Mouse (Mus musculus) midbrain, embryonic 10.5 days (tissue): ENCODE data around the gene Papss1. TPM values are rescaled to one million over a fixed set of nuclear protein-coding genes. Genes with fewer than 3 reads are reported as not detected.

Source experiments
- DNase-seq: peaks from one replicate; pipeline ENCODE4 v3.0.0-alpha.2; 2017; ENCODE audit warnings: low spot score
- H3K27ac ChIP-seq: fragments of 300-500 bp; sonication (generic); replicated peaks from 2 replicates; pipeline ENCODE4 v1.5.1; 2016; ENCODE audit warnings: mild to moderate bottlenecking
- H3K27me3 ChIP-seq: fragments of 300-500 bp; sonication (generic); 2 replicates; pipeline ENCODE4 v1.6.1; 2016; ENCODE audit warnings: low read depth, mild to moderate bottlenecking; ENCODE audit not compliant: poor library complexity, severe bottlenecking
- H3K36me3 ChIP-seq: fragments of 300-500 bp; sonication (generic); 2 replicates; pipeline ENCODE4 v1.6.1; 2016; ENCODE audit warnings: mild to moderate bottlenecking, moderate library complexity
- H3K4me1 ChIP-seq: fragments of 300-500 bp; sonication (generic); 2 replicates; pipeline ENCODE4 v1.6.1; 2016
- H3K4me3 ChIP-seq: fragments of 300-500 bp; sonication (generic); 2 replicates; pipeline ENCODE4 v1.5.1; 2016; ENCODE audit warnings: mild to moderate bottlenecking, moderate library complexity
- H3K9me3 ChIP-seq: fragments of 300-500 bp; sonication (generic); replicated peaks from 2 replicates; pipeline ENCODE4 v1.6.1; 2016; ENCODE audit warnings: mild to moderate bottlenecking
- WGBS: fragments of 180-500 bp; shearing (Covaris S2); methylation state at CpG from one replicate; pipeline ENCODE4 v1.1.7; 2016; 5-methylcytosine and 5-hydroxymethylcytosine counted together
- polyA plus RNA-seq: library from polyadenylated mRNA; unstranded; fragments of >200 nt; fragmentation: Nextera tagmentation; extraction: Ambion mirVana; gene quantifications from 2 replicates; pipeline ENCODE4 v1.2.1, GENCODE M21; 2016

Gene Papss1
- polyA plus RNA-seq, 1 experiment from 2014 or later = 58.7 TPM

- Histone ChIP-seq H3K9me3 (no peaks in the 10 kb centered on the region), H3K27ac (no peak overlapping the region), H3K4me3 (no peak overlapping the region), H3K4me1 (no peaks in the 10 kb centered on the region), H3K36me3 (peaks cover 32% of the 10 kb centered on the region), H3K27me3 (no peaks in the 10 kb centered on the region)
- DNase-seq = no peak
- WGBS = 95% methylated on average over 1 of the region's 1 CpGs
Observed at GRCm38 (mm10) chr3:131623208-131623607, 58.6 kb downstream of the Papss1 start.

GRCm38 (mm10) chr3:131624063-131624462 lies 59.5 kb downstream of the Papss1 start:
- no peaks in the 10 kb centered on the region for H3K4me1 ChIP-seq
- WGBS = 95% methylated on average over 9 of the region's 9 CpGs
- no peaks in the 10 kb centered on the region for H3K9me3 ChIP-seq
- no peak overlapping the region for H3K27ac ChIP-seq
- DNase-seq = no peak
- no peaks in the 10 kb centered on the region for H3K27me3 ChIP-seq
- no peak overlapping the region for H3K4me3 ChIP-seq
- H3K36me3 ChIP-seq = peaks cover 27% of the 10 kb centered on the region

GRCm38 (mm10) chr3:131627476-131627875 lies 62.9 kb downstream of the Papss1 start:
- Histone ChIP-seq H3K9me3 (no peaks in the 10 kb centered on the region), H3K36me3 (peaks cover 37% of the 10 kb centered on the region), H3K27ac (no peak overlapping the region), H3K4me1 (no peaks in the 10 kb centered on the region), H3K27me3 (no peaks in the 10 kb centered on the region), H3K4me3 (no peak overlapping the region)
- WGBS = 91% methylated on average over 4 of the region's 4 CpGs
- DNase-seq = no peak

GRCm38 (mm10) chr3:131628265-131628664 lies 63.7 kb downstream of the Papss1 start:
- H3K9me3 ChIP-seq = no peaks in the 10 kb centered on the region

GRCm38 (mm10) chr3:131628931-131629330 lies 64.4 kb downstream of the Papss1 start:
- Histone ChIP-seq H3K4me3 (no peak overlapping the region), H3K27me3 (no peaks in the 10 kb centered on the region), H3K9me3 (no peaks in the 10 kb centered on the region), H3K27ac (no peak overlapping the region), H3K36me3 (peaks cover 37% of the 10 kb centered on the region), H3K4me1 (no peaks in the 10 kb centered on the region)
- DNase-seq = no peak
- WGBS = 89% methylated on average over 3 of the region's 3 CpGs

More at GRCm38 (mm10) chr3:131628265-131628664, 63.7 kb downstream of the Papss1 start:
- Histone ChIP-seq H3K4me1 (no peaks in the 10 kb centered on the region), H3K4me3 (no peak overlapping the region), H3K36me3 (peaks cover 42% of the 10 kb centered on the region), H3K27ac (no peak overlapping the region), H3K27me3 (no peaks in the 10 kb centered on the region)
- DNase-seq = no peak
- WGBS = 91% methylated on average over 5 of the region's 5 CpGs

GRCm38 (mm10) chr3:131630407-131631317 lies 66.1 kb downstream of the Papss1 start:
- Histone ChIP-seq H3K36me3 (peaks cover 30% of the 10 kb centered on the region), H3K9me3 (no peaks in the 10 kb centered on the region), H3K4me3 (no peak overlapping the region), H3K4me1 (no peaks in the 10 kb centered on the region), H3K27ac (no peak overlapping the region), H3K27me3 (no peaks in the 10 kb centered on the region)
- no peak for DNase-seq
- WGBS = 91% methylated on average over 11 of the region's 11 CpGs

GRCm38 (mm10) chr3:131631318-131631870 lies 66.8 kb downstream of the Papss1 start:
- Histone ChIP-seq H3K27me3 (no peaks in the 10 kb centered on the region), H3K36me3 (peaks cover 28% of the 10 kb centered on the region), H3K27ac (no peak overlapping the region), H3K9me3 (no peaks in the 10 kb centered on the region), H3K4me3 (no peak overlapping the region), H3K4me1 (peaks cover 6% of the 10 kb centered on the region)
- DNase-seq = no peak
- 97% methylated on average over 16 of the region's 16 CpGs for WGBS

- H3K27ac ChIP-seq = no peak overlapping the region
- peaks cover 31% of the 10 kb centered on the region for H3K4me1 ChIP-seq
- DNase-seq = no peak
- 98% methylated on average over 2 of the region's 2 CpGs for WGBS
- peaks cover 20% of the 10 kb centered on the region for H3K36me3 ChIP-seq
- no peak overlapping the region for H3K4me3 ChIP-seq
- H3K27me3 ChIP-seq = no peaks in the 10 kb centered on the region
- H3K9me3 ChIP-seq = no peaks in the 10 kb centered on the region
Observed at GRCm38 (mm10) chr3:131634091-131634490, 69.5 kb downstream of the Papss1 start.

- Histone ChIP-seq H3K27me3 (no peaks in the 10 kb centered on the region), H3K9me3 (no peaks in the 10 kb centered on the region), H3K4me3 (no peak overlapping the region), H3K36me3 (peaks cover 18% of the 10 kb centered on the region), H3K4me1 (peaks cover 34% of the 10 kb centered on the region), H3K27ac (no peak overlapping the region)
- 48% methylated on average over 5 of the region's 5 CpGs for WGBS
- no peak for DNase-seq
Observed at GRCm38 (mm10) chr3:131636126-131636525, 71.6 kb downstream of the Papss1 start.

GRCm38 (mm10) chr3:131637008-131637407 lies 72.4 kb downstream of the Papss1 start:
- no peak for DNase-seq
- no peaks in the 10 kb centered on the region for H3K27me3 ChIP-seq
- 92% methylated on average over 3 of the region's 3 CpGs for WGBS
- no peaks in the 10 kb centered on the region for H3K9me3 ChIP-seq
- H3K4me3 ChIP-seq = no peak overlapping the region
- peak overlapping the region; percentile 63 for H3K27ac ChIP-seq
- H3K36me3 ChIP-seq = peaks cover 9% of the 10 kb centered on the region
- peaks cover 40% of the 10 kb centered on the region for H3K4me1 ChIP-seq

- H3K27ac ChIP-seq = peak overlapping the region; percentile 56
- peaks cover 40% of the 10 kb centered on the region for H3K4me1 ChIP-seq
- peak; percentile 26 for DNase-seq
- peaks cover 7% of the 10 kb centered on the region for H3K36me3 ChIP-seq
- 34% methylated on average over 10 of the region's 10 CpGs for WGBS
- no peak overlapping the region for H3K4me3 ChIP-seq
- no peaks in the 10 kb centered on the region for H3K27me3 ChIP-seq
- H3K9me3 ChIP-seq = no peaks in the 10 kb centered on the region
Observed at GRCm38 (mm10) chr3:131637664-131638063, 73.1 kb downstream of the Papss1 start.

- 84% methylated on average over 7 of the region's 7 CpGs for WGBS
- DNase-seq = no peak
- no peaks in the 10 kb centered on the region for H3K27me3 ChIP-seq
- H3K27ac ChIP-seq = peak overlapping the region; percentile 56
- no peak overlapping the region for H3K4me3 ChIP-seq
- H3K36me3 ChIP-seq = peaks cover 7% of the 10 kb centered on the region
- H3K4me1 ChIP-seq = peaks cover 40% of the 10 kb centered on the region
- H3K9me3 ChIP-seq = no peaks in the 10 kb centered on the region
Observed at GRCm38 (mm10) chr3:131638216-131638615, 73.6 kb downstream of the Papss1 start.

- no peak overlapping the region for H3K27ac ChIP-seq
- H3K4me3 ChIP-seq = no peak overlapping the region
- no peak for DNase-seq
- 96% methylated on average over 20 of the region's 20 CpGs for WGBS
- peaks cover 20% of the 10 kb centered on the region for H3K4me1 ChIP-seq
- no peaks in the 10 kb centered on the region for H3K27me3 ChIP-seq
- H3K36me3 ChIP-seq = peaks cover 17% of the 10 kb centered on the region
- no peaks in the 10 kb centered on the region for H3K9me3 ChIP-seq
Observed at GRCm38 (mm10) chr3:131642681-131643292, 78.2 kb downstream of the Papss1 start.
